Mouse (Mus musculus): ENCODE results near the gene 3425401B19Rik.
A peak's percentile ranks its signal among the peaks of the same experiment; 100 is the strongest.

The 3425401B19Rik gene

GRCm38 (mm10) chr14:32663099-32663498 lies 22.0 kb downstream of the 3425401B19Rik start:
- DNase-seq (ENCODE audit: low read depth, low spot score) = no peak

DNA sequence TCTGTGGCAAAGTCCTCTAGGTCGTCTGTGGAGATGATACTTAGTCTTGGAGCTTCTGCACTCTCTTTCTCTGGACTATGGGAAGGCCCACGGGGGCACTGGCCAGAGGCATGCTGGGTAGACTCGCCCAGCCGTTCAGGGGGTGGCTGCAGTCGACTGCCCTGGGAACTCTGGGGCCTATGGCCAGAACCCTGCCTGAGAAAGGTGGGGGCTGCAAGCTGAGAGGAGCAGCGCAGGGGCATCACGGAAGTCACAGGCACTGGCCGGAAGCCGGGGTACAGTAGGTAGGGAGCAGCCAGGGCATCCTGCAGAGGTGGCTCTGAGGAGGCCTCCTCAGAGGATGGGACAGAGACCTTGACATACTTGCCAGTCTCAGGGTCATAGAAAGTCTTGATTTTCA lies 25.3 kb downstream of the 3425401B19Rik start:
- no peak for DNase-seq (ENCODE audit: low read depth, low spot score)

GRCm38 (mm10) chr14:32638485-32638884 lies 46.6 kb downstream of the 3425401B19Rik start:
- no peak for DNase-seq (ENCODE audit: low read depth, low spot score)

DNA sequence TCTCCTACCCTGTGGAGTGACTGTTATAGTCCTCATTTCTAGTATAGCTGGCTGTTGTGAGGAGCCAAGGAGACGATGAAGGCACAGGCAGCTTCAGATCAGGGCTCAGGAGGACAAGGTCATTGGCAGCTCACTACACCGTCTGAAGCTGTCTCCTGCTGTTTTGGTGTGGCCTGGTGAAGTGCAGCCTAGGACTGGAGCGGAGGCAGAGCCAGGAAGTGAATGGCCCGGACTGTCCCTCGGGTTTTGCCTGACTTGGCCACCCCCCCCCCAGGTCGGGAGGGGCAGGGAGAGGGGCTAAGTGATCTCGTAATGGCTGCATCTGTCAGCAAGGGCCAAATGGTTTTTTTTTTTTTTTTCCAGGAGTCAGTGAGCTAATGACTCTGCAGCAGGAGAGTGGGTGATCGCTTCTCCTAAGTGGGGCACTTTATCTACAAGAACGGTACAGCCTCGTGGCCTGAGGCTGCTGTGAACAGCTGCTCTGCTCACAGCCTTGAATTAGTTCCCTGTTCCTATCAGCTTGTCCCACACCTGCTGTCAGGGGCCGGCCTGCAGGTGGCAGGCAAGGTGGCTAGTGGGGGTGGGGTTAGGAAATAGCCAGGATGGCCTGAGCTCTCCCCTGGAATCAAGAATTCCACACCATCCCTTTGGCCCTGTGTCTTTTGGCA lies 50.9 kb downstream of the 3425401B19Rik start:
- DNase-seq (ENCODE audit: low read depth, low spot score) = peak; percentile 11

- no peak for DNase-seq (ENCODE audit: low read depth, low spot score)
Observed at GRCm38 (mm10) chr14:32632908-32633600, 52.0 kb downstream of the 3425401B19Rik start.

DNA sequence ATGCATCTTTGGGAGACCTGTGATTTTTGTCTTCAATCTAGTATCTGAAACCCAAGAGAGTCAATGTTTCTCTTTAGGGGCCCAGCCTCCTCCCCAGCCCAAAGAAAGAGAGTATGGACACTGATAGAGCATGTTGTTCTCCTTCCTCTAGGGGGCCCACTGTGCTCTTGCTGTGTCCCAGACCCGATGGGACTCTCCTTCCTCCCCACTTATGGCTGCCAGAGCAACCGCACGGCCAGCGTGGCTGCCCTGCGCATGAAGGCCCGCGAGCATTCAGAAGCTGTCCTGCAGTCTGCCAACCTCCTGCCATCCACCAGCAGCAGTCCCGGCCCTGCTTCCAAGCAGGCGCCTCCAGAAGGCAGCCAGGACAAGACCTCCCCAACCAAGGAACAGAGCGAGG lies 56.5 kb downstream of the 3425401B19Rik start:
- DNase-seq (ENCODE audit: low read depth, low spot score) = no peak

DNA sequence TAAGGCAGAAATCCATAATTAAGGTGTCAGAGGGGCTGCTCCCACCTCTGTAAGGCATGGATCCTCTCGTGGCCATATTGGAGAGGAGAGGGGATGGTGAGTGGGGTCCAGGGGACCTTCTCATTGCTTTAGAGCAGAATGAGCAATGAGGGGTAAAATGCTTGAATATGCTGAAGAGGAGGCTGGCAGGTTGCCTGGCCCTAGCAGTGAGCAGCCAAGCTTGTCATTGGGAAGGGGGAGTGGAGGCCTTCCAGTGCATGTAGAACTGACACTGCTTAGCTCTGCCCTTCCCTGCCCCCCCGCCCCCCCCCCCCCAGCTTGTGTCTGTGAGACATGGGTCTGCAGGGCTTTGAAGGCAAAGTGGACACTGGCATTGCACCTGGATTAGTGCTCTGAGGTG lies 57.8 kb downstream of the 3425401B19Rik start:
- DNase-seq (ENCODE audit: low read depth, low spot score) = no peak

GRCm38 (mm10) chr14:32624811-32625210 lies 60.3 kb downstream of the 3425401B19Rik start:
- DNase-seq (ENCODE audit: low read depth, low spot score) = no peak

DNA sequence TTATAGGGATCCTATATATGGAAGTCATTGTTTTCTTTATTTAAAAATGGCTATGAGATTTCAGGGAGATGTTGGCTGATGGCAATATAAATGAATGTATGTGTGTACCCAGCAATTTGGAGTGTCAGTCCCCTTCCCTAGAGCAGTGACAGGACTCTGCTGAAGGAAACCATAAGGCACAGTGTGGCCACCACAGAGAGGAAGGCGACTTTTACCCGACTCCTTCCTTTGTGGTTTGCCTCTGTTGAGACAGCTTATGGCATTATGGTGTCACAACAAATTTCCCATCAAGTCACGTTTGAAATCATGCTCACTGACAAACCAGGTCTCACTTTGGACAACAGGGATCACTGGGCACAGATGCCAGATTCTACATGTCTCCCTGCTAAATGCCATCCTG lies 60.8 kb downstream of the 3425401B19Rik start:
- no peak for DNase-seq (ENCODE audit: low read depth, low spot score)

GRCm38 (mm10) chr14:32617253-32617652 lies 67.8 kb downstream of the 3425401B19Rik start:
- no peak for DNase-seq (ENCODE audit: low read depth, low spot score)

DNA sequence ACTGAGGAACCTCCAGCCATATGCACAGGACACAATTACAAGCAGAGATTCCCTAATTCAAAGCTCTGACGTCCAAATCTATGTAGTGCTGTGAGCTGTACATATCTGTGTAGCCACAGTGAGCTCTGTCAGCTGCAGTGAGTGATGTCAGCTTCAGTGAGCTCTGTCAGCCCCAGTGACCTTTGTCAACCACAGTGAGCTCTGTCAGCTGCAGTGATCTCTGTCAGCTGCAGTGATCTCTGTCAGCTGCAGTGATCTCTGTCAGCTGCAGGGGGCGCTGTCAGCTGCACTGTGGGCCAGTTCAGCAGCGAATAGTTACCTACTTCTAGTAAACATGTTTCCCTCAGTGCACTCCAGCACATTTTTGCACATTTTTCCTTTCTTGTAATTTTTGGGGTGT lies 75.7 kb downstream of the 3425401B19Rik start:
- DNase-seq (ENCODE audit: low read depth, low spot score) = peak; percentile 17
